Mouse (Mus musculus): ENCODE results near the gene 3110082I17Rik.
"Not testable (repeated sequence)": the region's sequence is repeated elsewhere in the genome, so short reads cannot be mapped to it uniquely, and the experiment has no call there.

3110082I17Rik gene

DNA sequence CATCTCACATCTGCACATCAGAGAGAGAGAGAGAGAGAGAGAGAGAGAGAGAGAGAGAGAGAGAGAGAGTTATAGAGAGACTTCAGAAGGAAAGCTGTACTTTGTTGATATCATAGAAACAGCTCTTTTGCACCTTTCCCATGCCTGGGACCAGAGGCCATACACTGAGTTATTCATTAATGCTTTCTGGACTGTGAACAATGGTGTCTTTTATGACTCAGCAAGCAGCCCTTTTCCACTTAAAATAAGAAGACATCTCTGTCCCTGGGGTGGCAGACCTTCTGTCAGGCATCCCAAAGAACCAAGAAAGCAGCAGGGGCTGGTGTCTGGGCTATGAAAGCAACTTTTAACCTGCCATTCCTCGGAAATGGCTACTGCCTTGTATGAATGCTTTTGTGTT is 113.1 kb downstream of the 3110082I17Rik start:
- no peak for DNase-seq

DNA sequence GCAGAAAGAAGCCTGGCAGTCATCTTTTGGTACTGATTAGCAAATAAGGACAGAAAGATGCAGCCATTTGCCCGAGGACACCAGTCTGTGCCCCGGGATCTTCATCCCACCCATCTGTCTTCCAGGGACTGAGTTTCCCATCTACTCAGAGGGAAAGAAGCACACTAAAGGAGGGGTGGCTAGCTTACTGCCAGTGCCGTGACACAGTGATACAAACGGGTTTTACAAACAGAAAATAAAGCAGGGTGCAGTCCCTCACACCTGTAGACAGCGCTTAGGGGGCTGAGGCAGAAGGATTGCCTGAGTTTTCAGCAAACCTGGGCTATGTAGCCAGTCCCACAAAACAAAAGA is 115.0 kb downstream of the 3110082I17Rik start:
- no peak for DNase-seq

DNA sequence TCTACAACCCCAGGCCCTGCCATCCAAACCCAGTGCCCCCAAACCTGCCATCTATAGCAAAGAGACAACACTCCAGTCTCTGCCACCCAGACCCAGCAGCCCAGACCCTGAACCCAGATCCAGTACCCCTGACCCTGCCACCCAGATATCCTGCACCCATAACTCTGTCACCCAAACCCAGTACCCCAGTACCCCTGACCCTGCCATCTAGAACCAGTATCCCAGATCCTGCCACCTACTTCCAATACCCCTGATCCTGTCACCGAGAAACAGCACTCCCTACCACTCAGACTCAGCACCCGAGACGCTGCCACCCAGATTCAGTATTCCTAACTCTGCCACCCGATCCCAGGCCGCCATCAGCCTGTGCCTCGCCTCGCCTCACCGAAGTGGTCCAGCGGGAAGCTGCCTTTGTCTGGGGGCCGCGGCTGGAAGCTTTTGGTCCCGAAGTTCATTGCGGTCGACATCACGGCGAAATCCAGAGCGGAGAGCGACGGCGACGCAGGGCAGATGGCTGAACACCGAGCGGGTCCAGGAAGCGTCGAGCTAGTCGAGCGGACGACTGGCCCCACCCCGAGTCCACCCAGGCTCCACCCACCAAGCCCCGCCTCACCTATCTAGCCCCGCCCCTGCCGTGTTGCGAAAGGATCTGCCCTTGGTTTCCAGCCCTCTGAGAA is 115.5 kb downstream of the 3110082I17Rik start:
- DNase-seq = peak; percentile 93

DNA sequence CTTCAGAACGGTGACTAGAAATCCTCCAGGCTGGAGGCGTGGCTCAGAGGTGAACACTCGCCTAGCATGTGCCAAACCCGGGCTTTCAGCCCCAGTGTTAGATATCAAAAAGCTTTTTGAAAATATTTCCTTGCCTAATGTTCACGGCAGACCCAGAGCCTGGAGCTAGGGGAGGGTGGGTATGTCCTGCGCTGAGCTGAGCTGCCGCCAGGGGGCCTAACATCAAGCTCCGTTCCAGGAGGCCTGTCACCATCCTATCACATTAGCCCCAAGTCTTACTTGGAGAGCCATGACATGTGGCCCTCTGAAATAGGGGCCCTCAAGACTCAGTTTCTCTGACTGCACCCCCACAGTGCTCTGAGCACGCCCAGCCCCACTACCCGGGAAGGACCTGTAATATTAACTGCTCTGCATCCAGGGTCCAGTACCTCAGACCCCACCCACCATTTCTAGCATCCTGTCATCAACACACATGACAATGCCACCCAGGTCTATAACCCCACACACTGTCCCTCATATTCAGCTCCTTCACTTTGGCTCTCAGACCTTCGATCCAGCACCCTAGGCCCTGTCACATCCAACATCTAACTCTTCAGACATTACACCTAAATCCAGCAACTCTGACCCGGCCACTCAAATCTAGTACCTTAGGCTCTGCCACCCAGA is 116.2 kb downstream of the 3110082I17Rik start:
- peak; percentile 62 for DNase-seq

DNA sequence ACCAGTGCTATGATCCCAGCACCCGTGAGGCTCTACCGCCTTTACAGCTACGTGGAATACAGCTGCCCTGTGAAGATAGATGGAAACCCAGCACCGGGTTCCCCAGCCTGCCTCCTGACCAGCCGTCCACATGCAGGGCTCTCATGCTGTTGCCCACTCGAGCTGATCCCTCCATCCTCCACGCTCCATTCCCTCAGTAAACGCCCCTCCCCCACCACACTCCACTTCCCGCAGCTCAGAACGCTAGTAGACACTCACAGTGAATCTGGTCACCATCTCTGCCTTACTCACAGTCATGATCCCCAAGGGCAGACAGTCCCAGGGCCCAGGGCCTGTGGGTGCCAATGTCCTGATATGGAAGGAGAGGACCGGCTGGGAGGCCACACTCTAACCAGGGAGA is 121.4 kb downstream of the 3110082I17Rik start:
- no peak for DNase-seq

DNA sequence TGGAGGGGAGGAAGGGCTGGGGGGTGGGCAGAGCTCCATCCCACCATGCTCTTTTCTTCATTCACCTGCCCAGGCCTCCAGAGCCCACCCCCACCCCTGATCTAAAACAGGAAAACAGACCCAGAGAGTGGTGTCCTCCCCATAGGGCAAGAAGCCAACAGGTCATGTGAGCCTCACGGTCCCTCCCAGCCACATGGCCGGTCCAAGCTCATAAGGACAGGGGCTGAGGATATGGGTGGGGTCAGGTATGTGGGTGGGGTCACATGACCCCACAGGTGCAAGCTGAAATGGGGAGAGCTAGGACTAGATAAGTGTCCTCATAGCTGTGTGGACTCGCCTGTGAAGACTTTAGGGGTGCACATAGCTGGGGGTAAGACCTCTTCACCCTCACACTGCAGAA is 121.9 kb downstream of the 3110082I17Rik start:
- no peak for DNase-seq

DNA sequence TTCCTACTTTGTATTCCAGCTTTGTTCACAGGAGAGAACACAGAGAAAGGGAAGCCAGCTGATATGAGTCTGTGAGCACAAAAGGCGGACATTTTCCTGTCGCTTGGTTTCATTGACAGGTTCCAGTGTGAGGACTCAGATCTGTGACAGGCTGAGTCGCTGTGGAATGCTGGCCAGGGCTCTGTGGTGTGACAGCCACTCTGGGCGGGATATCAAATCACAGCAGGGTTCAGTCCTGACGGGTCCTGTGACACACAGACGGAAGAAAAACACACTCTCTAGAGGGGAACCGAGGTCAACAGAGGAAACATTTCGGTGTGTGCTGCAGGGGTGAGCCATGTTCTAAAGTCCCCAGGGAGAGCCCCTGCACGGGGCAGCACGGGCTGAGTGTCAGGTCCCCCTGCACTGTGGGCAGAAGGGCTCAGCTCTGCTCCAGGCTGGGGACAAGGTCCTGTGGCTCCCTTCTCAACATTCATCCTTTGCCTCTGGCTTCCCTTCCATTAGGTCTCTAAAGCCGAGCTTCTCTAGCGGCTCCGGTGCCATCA is 122.4 kb downstream of the 3110082I17Rik start:
- DNase-seq = no peak

DNA sequence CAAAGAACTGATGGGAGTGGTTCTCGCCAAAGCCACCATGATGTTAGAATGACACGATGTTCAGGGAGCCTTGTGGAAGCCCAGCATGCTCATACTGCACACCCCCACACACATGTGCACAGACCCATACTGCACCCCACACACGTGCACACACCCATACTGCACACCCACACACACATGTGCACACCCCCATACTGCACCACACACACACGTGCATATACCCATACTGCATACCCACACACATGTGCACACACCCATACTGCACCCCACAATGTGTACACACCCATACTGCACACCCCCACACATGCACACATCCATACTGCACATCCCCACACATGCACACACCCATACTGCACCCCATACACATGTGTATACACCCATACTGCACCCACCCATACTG is 124.7 kb downstream of the 3110082I17Rik start:
- DNase-seq = no peak

DNA sequence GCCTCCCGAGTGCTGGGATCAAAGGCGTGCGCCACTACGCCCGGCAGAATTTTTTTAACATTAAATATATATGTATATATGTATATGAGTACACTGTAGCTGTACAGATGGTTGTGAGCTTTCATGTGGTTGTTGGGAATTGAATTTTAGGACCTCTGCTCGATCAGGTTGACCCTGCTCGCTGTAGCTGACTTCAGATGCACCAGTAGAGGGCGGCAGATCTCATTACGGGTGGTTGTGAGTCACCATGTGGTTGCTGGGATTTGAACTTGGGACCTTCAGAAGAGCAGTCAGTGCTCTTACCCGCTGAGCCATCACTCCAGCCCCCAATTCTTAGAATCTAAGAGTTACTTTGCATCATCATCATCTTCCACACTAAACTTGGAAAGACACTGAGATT is 125.9 kb downstream of the 3110082I17Rik start:
- not testable (repeated sequence) for DNase-seq

DNA sequence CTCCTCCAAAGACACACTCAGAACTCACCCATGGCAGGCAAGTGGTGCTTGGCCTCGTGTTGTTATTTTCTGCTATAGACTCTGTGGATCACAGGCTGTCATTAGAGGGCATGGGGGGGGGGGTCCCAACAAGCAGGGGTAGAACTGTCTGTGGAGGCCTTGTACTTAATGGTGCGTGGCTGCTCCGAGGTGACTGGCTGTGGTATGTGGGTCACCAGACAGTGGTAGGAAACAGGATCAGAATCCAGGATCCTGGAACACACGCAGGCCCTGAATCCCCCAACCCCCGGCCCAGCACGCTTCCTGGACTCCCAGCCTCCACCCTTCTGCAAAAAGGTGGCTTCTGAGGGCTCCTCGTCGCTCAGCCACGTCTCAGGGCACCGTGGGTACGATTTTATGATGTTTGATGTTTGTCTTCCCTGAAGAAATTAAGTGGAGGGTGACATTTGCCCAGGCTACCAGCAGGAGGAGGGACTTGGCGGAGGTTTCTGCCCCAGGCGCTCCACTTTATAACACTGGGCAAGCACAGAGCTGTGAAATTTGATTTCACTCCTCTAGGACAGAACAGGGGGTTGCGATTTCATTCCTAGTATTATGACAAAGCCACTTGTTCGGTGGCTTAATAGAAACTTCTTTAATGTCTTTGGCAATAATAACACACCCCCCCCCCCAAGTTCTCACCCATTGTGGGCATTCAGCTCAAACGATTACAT is 126.9 kb downstream of the 3110082I17Rik start:
- DNase-seq = no peak

DNA sequence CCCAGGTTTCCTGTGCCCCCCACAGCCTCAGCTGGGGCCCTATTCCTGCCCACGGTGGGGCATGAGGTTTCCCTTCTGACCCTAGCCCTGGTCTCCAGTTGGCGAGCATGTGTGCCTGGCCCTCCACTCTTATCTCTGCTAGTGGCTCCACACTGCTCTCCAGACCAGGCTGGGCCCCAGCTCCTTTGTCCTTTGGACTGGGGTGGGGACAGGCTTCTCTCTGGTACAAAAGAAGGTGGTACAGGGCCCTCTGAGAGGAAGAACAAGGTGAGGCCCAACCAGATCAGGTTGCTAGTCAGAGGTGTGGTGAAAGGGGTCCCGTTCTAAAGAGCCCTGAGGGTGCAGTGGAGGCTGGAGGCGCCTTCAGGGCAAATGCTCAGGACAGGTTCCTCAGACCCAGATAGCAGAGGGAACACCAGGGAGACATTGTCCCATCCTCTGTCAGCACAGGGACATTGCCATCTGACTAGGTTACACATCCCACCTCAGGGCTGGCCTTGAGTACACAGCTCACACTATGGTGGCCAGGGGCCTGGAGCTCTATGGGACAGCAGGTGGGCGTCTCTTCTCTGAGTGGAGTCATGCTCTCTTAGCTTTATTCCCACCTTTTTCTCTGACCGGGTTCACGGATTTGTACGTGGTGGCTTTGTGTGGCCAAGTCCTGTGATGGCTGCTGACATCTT is 127.6 kb downstream of the 3110082I17Rik start:
- no peak for DNase-seq

DNA sequence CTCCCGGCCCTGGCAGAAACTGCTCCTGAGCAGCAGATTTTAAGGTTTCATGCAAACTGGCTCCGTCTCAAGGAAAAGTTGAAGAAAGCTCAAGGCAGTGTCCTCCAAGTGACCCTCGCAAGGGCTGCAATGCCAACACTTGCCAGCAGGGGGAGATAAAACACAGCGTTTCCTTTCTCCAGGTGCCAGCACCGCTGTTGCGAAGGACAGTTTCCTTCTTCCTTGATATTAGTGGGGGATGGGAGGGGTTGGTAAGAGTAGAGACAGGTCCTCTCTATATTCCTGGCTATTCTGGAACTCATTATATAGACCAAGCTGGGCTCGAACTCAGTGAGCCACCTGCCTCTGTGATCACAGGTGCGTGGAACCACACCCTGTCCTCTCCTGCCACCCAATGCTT is 128.6 kb downstream of the 3110082I17Rik start:
- DNase-seq = peak; percentile 71

DNA sequence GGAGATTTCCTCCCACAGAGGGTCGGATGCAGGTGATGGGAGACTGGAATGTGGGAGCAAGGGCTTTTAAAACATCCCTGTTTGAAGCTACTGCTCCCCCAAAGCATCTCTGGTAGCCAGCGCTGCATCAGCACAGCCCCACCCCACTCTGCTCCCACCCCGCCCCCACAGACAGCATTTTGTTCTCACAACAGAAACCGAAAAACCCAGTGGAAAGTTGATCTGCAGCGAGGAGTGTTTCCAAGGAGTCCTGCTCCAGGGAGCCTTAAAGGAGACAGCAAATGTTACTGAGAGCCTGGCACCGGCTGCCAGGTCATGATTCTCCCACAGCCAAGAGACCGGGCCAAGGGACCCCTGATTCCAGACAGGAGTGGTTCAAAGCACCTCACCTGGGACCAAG is 129.6 kb downstream of the 3110082I17Rik start:
- DNase-seq = no peak

DNA sequence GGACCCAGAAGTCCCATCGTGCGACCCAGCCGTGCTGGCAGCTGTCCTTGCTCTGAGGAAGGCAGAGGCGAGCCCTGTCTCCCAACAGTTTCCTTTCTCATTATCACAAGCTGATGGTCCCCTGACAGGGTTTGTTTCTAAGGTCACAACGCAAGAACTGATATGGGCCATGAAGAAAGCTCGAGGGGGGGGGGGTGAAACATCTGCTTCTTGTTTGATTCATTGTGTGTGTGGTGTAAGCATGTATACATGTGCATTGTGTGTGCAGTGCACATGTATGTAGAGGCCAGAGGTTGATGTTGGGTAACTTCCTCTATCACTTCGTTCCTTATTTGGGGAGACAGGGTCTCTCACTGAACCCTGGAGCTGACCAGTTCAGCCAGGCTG is 132.7 kb downstream of the 3110082I17Rik start:
- no peak for DNase-seq

DNA sequence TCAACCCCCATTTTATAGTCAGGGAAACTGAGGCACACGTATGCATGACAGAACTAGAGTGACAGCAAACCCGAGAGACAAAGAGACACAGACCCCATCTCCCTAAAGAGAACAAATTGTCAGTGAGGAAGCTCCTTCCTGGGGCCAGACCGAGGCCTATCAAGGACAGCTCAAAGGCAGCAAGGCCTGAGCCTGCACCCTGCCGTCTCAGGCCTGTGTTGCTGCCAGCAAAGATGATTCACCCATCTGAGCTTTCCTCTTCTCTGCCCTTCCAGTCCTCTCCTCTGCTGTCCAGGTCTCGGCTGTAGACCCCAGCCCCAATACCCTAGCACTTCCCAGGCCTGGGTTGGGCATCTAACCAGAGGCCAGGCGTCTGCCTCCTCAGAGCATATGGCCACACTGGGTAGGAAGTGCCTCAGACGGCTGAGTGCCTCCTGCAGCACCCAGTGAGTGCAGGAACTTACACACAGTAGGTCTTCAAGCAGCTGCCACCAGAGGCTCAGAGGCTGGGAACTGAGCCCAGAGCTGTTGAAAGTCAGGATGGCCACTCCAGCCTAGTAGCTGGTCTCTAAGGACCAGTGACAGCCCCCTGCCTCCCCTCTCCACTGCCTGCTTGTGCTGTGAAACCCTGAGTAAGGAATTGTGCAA is 133.2 kb downstream of the 3110082I17Rik start:
- DNase-seq = no peak

DNA sequence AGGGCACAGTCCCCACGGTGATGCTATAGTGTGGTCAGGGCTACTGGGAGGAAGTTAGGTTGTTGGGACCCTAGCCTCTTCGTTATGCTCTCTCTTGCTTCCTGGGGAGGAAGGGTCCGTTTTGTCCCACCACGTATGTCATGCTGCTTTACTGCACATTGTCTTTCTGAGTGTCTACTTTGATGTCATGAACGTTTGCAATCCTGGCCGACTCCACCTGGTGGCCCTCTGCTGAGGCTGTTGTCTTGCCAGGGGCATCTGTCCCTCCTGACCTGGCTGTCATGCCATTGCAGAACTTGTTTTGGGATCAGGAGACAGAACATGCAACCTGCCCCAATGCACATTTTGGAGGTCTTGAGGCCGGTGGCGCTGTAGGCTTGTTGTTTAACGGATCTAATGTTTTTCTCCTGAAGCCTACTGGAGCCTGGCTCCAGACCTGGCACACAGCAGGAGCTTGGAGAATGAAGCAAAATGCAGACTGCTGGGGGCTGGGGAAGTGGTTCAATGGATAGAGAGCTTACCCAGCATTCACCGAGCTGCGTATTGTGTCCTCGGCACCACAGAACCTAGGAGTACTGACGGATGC is 134.1 kb downstream of the 3110082I17Rik start:
- DNase-seq = no peak

DNA sequence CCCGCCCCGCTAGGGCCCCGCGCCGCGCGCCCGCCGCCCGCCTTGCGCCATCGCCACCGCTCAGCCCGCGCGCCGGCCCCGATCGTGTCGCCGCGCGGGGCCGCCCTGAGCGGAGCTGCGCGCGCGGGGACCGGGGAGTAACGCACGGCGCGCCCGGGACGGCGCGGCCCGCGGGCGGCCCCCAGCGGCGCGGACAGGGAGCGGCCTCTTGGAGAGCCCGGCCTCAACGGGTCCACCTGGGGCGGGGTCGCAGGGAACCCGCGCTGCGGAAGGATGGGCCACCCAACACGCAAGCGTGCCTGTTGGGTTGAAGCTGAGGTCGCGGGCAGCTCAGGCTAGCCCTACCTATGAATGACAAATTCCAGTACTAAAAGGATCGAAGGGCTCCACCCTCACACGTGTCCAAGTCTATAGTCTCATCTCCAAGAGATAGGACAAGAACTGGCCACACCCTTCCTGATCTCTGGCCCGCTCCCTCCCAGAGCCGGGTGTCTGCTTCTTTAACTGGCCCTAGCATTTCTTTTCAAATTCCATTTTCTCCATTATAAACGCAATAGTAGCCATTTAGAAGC is 134.8 kb downstream of the 3110082I17Rik start, which contains the start of gene Adap1:
TSS of gene Adap1 (minus strand) at position 228 of the 572 bp plus-strand sequence.
- DNase-seq = peak; percentile 77

DNA sequence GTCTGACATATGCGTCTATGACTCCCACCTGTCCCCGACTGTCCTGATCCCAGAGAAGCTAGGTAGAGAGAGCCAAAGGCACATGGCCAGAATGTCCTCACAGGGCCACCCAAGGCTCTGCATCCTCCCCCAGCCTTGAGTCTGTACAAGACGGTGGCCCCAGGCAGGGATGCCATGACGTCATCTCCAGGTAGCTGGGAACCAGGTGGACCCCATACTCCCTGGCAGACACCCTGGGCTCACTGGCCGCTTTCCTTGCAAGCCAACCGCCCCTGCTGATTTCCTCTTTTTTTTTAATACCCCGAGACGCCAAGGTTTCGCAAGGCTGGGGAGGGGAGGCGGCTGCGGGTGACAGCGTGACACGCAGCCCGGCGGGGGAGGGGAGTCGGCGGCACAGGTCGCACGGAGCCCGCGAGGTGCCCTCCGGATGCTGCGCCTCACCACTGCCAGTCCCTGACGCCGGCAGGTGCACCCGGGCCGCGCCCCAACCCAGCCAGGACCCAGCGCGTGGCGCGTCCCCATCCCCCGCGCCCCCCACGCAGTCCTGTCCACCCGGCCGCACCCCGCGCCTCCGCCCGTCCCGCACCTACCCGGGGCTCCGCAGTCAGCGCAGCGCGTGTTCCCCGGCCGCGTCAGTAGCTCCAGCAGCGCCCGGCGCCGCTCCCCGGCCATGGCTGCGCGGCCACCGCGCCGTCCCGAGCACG is 135.5 kb downstream of the 3110082I17Rik start:
- DNase-seq = peak; percentile 63

DNA sequence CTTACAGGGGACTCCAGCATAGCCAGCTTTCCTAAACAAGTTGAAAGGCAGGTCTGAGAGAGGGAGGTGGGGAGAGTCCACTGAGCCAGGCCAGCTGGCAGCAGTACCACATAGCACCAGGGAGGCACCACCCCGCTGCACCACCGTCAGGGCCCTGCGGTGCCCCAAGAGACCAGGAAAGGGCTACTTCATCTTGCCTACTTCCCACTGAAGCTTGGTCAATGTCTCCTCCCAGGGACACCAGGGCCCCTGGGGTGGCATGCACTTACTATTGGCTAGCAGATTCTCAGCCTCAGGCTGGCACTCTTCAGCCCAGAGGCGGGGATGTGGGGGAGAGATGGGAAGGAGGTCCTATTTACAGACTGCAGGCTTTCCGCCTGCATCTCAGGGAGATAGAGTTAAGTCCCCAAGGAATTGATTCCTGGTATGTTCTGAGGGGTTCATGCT is 136.3 kb downstream of the 3110082I17Rik start:
- peak; percentile 71 for DNase-seq

DNA sequence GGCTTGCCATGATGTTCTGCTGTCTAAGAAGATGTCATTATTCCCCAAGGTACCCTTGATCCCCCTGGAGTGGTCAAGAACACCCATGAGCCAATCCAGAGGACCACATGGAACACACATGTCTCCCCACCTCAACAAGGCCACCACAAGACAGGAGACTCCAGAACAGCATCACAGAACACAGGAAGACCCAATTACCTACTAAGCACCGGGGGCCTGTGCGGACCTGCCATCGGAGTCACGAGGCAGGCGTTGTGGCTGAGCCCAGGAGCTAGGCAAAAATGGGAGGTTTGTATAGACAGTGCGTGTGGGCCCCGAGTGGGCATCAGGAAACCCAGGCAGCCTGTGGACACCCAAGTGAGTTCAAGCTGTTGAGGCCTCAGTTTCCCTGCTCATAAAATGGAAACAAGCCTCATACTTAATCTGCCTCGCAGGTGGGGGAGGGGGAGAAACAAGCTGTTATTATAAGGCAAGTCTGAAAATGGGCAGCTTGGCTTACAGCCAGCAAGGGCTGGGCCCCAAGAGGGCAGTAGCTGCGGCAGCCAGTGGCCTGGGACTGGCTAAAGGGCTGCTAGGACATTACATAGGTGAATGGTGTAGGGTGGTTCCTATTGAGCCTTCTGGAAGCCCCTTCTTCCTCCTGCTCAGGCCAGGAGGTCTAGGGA is 136.9 kb downstream of the 3110082I17Rik start:
- DNase-seq = peak; percentile 47

DNA sequence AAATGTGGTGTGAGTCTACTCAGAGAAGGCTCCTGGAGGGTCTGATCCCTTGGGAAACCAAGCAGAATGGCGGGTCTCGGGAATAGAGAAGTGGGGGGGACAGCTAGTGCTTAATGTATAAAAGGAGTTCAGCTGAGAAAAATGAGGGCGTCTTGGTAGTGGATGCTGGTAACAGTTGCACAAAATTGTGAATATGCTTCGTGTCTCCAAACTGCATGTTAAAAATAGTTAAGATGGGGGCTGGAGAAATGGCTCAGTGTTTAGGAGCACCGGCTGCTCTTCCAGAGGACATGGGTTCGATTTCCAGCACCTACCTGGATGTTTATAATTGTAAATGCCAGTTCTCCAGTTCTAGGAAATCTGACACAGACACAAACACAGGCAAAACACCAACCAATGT is 139.0 kb downstream of the 3110082I17Rik start:
- peak; percentile 38 for DNase-seq

Measured in right cerebral cortex, adult 18-20 months (tissue).